Mouse (Mus musculus) liver, postnatal 0 days (tissue): Measurements from ENCODE around the gene Fbxo40.

Experiments
- CTCF ChIP-seq: sonication (generic); IDR thresholded peaks from 2 replicates; pipeline ENCODE4 v1.5.1; 2016; ENCODE audit warnings: antibody characterized with exemption, low read depth
- EP300 ChIP-seq: IDR thresholded peaks from 2 replicates; pipeline ENCODE4 v1.6.1; 2016; ENCODE audit warnings: antibody characterized with exemption, low read depth, mild to moderate bottlenecking

DNA sequence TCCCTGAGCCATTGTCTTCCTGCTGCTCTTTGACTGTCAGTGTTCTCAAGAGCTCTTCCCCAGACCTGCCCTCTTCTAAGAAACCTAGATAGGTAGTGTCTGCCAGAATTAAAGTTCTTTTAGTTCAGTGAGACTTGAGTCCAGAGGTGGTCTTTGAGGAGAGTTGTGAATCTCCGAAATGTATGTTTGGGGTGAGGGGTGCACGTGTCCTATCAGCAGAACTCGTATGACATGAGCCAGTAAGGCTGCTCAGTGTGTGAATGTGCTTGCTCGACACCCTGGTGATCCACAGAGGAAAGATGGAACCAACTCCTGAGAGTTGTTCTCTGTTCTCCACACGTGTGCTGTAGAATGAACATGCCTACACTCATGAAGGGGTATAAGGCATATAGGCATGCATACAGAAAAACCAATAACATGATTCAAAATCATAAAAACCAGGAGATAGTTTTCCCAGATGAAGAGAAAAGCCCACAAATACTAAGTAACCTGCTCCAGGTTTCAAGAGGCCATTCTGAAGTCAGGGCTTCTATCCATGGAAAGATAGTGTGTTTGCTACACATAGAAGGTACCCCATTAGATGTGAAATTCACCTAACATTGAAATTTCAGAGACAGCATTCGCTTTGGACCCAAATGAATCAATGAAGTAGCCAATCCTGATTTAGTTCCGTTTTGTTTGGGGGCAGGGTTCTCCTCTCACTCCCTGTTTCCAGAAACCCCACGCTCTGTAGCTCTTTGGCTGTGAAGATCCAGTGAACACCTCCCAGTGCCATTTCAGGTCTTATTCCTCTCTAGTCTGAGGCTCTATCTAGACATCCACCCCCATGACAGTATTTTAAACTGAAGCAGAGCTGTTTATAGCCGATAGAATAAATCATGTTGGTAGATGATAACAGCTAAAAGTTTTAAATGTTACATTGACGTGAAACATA is 63.5 kb downstream of the Fbxo40 start:
- TF ChIP-seq CTCF (no peak), EP300 (no peak)
